Mouse (Mus musculus): ENCODE data around the gene Pex6. TPM values are rescaled to one million over a fixed set of nuclear protein-coding genes. Genes with fewer than 3 reads are reported as not detected.

Pex6 gene
- total RNA-seq, 4 experiments from 2014 or later = 42.8 to 54.4 (median 51.9) TPM

- DNase-seq (ENCODE audit: low spot score in 2 of 2) = no peak
These were observed 62.2 kb downstream of the Pex6 start for GRCm38 (mm10) chr17:46773278-46774130.

GRCm38 (mm10) chr17:46774131-46774472 lies 62.8 kb downstream of the Pex6 start:
- no peak for DNase-seq (ENCODE audit: low spot score in 2 of 2)

- DNase-seq (ENCODE audit: low spot score in 2 of 2) = no peak
These were observed 63.8 kb downstream of the Pex6 start for GRCm38 (mm10) chr17:46775070-46775469.

Other genes with a start within 250 kb of the Pex6 start
- 100 to 1,000 TPM; 101 to 124 (median 111) TPM for gene Ttbk1, start 223.8 kb upstream of the Pex6 start, total RNA-seq (2022)
- gene Dnph1, start 214.8 kb upstream of the Pex6 start, total RNA-seq (2022) = 1 to 10 TPM; 4.1 to 7.5 (median 6.0) TPM
- gene Cul9, start 165.1 kb upstream of the Pex6 start, total RNA-seq (2022) = 10 to 100 TPM; 57.2 to 81.6 (median 63.8) TPM
- gene Srf, start 155.3 kb upstream of the Pex6 start, total RNA-seq (2022) = 10 to 100 TPM; 66.2 to 84.0 (median 73.5) TPM
- 1 to 10 TPM; 8.2 to 9.2 (median 8.9) TPM for gene Ptk7, start 82.0 kb upstream of the Pex6 start, total RNA-seq (2022)
- 10 to 100 TPM; 18.9 to 21.8 (median 21.1) TPM for gene Klc4, start 65.4 kb upstream of the Pex6 start, total RNA-seq (2022)
- 10 to 100 TPM; 43.7 to 60.5 (median 51.2) TPM for gene Mrpl2, start 65.2 kb upstream of the Pex6 start, total RNA-seq (2022)
- 10 to 100 TPM; 22.6 to 26.4 (median 23.4) TPM for gene Cul7, start 61.1 kb upstream of the Pex6 start, total RNA-seq (2022)
- 10 to 100 TPM; 12.1 to 20.5 (median 17.0) TPM for gene Rrp36, start 37.1 kb upstream of the Pex6 start, total RNA-seq (2022)
- 100 to 1,000 TPM in 1 of 4 experiments, 10 to 100 TPM in 3; 92.7 to 105 (median 96.4) TPM for gene Mea1, start 32.7 kb upstream of the Pex6 start, total RNA-seq (2022)
- 100 to 1,000 TPM; 155 to 173 (median 166) TPM for gene Klhdc3, start 30.5 kb upstream of the Pex6 start, total RNA-seq (2022)
- gene Ppp2r5d, start 6.4 kb upstream of the Pex6 start, total RNA-seq (2022) = 10 to 100 TPM; 78.6 to 86.9 (median 81.8) TPM
- 1 to 10 TPM in 2 of 4 experiments, under 1 TPM in 1, not detected in 1; 0.61 to 1.6 (median 1.2) TPM for gene Gnmt, start 17.7 kb downstream of the Pex6 start, total RNA-seq (2022)
- 10 to 100 TPM; 64.6 to 68.9 (median 67.9) TPM for gene Cnpy3, start 40.8 kb downstream of the Pex6 start, total RNA-seq (2022)
- gene Ptcra, start 52.2 kb downstream of the Pex6 start, total RNA-seq (2022) = under 1 TPM in 2 of 4 experiments, not detected in 2; 0.29 to 0.49 TPM
- 1 to 10 TPM; 7.3 to 9.2 (median 8.7) TPM for gene 2310039H08Rik, start 61.2 kb downstream of the Pex6 start, total RNA-seq (2022)
- gene Rpl7l1, start 71.2 kb downstream of the Pex6 start, total RNA-seq (2022) = 10 to 100 TPM; 40.2 to 47.5 (median 45.0) TPM
- gene Bicral, start 147.0 kb downstream of the Pex6 start, total RNA-seq (2022) = 10 to 100 TPM; 51.9 to 67.7 (median 61.2) TPM
- gene Tbcc, start 179.2 kb downstream of the Pex6 start, total RNA-seq (2022) = 10 to 100 TPM; 24.8 to 38.5 (median 33.2) TPM
- gene Prph2, start 199.0 kb downstream of the Pex6 start, total RNA-seq (2022) = not detected

Measured in layer of hippocampus, adult 8-10 months (tissue).